Mouse (Mus musculus): ENCODE results near the gene Nrros.

GRCm38 (mm10) chr16:32204902-32205301 lies 39.5 kb upstream of the Nrros start:
- TF ChIP-seq CTCF (IDR thresholded peaks at IDR 0.05), result peak; percentile 71
- TF ChIP-seq POLR2A (IDR thresholded peaks at IDR 0.05; ENCODE audit: insufficient read depth, low read depth, low read length), result no peak
- TF ChIP-seq EP300 (IDR thresholded peaks at IDR 0.05; ENCODE audit: insufficient read depth, low read depth, low read length), result no peak
